39 mouse cellular contexts compared by ENCODE assay signal in genomic region chr15:6444452-6444851, GRCm38 (mm10). TPM values are rescaled to one million over a fixed set of nuclear protein-coding genes. Genes with fewer than 3 reads are reported as not detected.
"Had no signal": no experiment of that assay in that cellular context is flagged by ENCODE, and none has a peak within 500 bp of the region (broad histone marks: within the 10 kb centered on the region; RNA-seq: fewer than 3 reads in every experiment).

No protein-coding gene starts in this region.

- H3K4me3 ChIP-seq: embryonic facial prominence, embryonic 10.5 days; embryonic facial prominence, embryonic 12.5 days; embryonic facial prominence, embryonic 13.5 days; embryonic facial prominence, embryonic 15.5 days; erythroblast, embryonic 14.5 days; forebrain, embryonic 10.5 days; forebrain, embryonic 12.5 days; forebrain, embryonic 13.5 days; forebrain, embryonic 15.5 days; heart, adult 2 months had no signal

- H3K27me3 ChIP-seq: embryonic facial prominence, embryonic 12.5 days; embryonic facial prominence, embryonic 13.5 days; embryonic facial prominence, embryonic 15.5 days; forebrain, embryonic 12.5 days; forebrain, embryonic 13.5 days; forebrain, embryonic 15.5 days had no signal

- H3K4me2 ChIP-seq: embryonic facial prominence, embryonic 12.5 days; embryonic facial prominence, embryonic 13.5 days; embryonic facial prominence, embryonic 15.5 days; forebrain, embryonic 12.5 days; forebrain, embryonic 13.5 days; forebrain, embryonic 15.5 days had no signal

- H3K27ac ChIP-seq: embryonic facial prominence, embryonic 10.5 days; embryonic facial prominence, embryonic 12.5 days; embryonic facial prominence, embryonic 13.5 days; embryonic facial prominence, embryonic 15.5 days; forebrain, embryonic 10.5 days; forebrain, embryonic 12.5 days; forebrain, embryonic 13.5 days; forebrain, embryonic 15.5 days; heart, adult 2 months had no signal

- H3K9ac ChIP-seq: embryonic facial prominence, embryonic 12.5 days; embryonic facial prominence, embryonic 13.5 days; embryonic facial prominence, embryonic 15.5 days; forebrain, embryonic 12.5 days; forebrain, embryonic 13.5 days; forebrain, embryonic 15.5 days; forebrain, postnatal 0 days had no signal

- DNase-seq: cerebellum, adult 2 months; cerebellum, adult 8-10 months; cerebellum, adult 9-10 months; cerebellum, adult 9-11 months; cerebellum, postnatal 10 days; cerebellum, postnatal 14 days; cerebellum, postnatal 25 days; cerebellum, postnatal 36 days; embryo, embryonic 11 days; forebrain, postnatal 0 days; gastrocnemius, postnatal 10 days; gastrocnemius, postnatal 14 days; gastrocnemius, postnatal 25 days; gastrocnemius, postnatal 36 days; heart, adult 11 months; heart, adult 18-20 months; heart, adult 2 months had no signal

- H3K36me3 ChIP-seq: embryonic facial prominence, embryonic 10.5 days; embryonic facial prominence, embryonic 12.5 days; embryonic facial prominence, embryonic 15.5 days; forebrain, embryonic 10.5 days; forebrain, embryonic 12.5 days; forebrain, embryonic 15.5 days had no signal

- ATAC-seq: forebrain, embryonic 13.5 days; forebrain, embryonic 14.5 days; forebrain, embryonic 15.5 days; forebrain, embryonic 16.5 days; forebrain, postnatal 0 days had no signal

- H3K9me3 ChIP-seq: embryonic facial prominence, embryonic 10.5 days; embryonic facial prominence, embryonic 12.5 days; embryonic facial prominence, embryonic 13.5 days; embryonic facial prominence, embryonic 15.5 days; forebrain, embryonic 10.5 days; forebrain, embryonic 12.5 days; forebrain, embryonic 13.5 days; forebrain, embryonic 15.5 days had no signal

RNA-seq across cellular contexts. Expression of gene C9, which starts 0.7 kb away (rescaled TPM):
- total RNA-seq: common myeloid progenitor, adult 5-6 weeks; forebrain, postnatal 0 days; gastrocnemius, adult 18-20 months; gastrocnemius, adult 8-10 months; gastrocnemius, postnatal 10 days; gastrocnemius, postnatal 14 days; gastrocnemius, postnatal 25 days; gastrocnemius, postnatal 36 days; gastrocnemius, postnatal 4 days; granulocyte monocyte progenitor cell, adult 5-6 weeks; heart, adult 18-20 months; heart, adult 2 months had no signal
- polyA plus RNA-seq: cerebellum, adult 2 months; cortical plate, adult 2 months; embryonic facial prominence, embryonic 10.5 days; embryonic facial prominence, embryonic 11.5 days; embryonic facial prominence, embryonic 13.5 days; embryonic facial prominence, embryonic 14.5 days; embryonic facial prominence, embryonic 15.5 days; erythroblast, embryonic 14.5 days; forebrain, embryonic 10.5 days; forebrain, embryonic 11.5 days; forebrain, embryonic 12.5 days; forebrain, embryonic 13.5 days; forebrain, embryonic 14.5 days; forebrain, embryonic 15.5 days; forebrain, embryonic 16.5 days; forebrain, postnatal 0 days; frontal cortex, adult 2 months; gonadal fat pad, adult 2 months; heart, adult 2 months had no signal
